In genomic region chr19:4305491-4306189, GRCm38 (mm10) we compare ENCODE assay signal across 8 mouse cellular contexts. TPM values are rescaled to one million over a fixed set of nuclear protein-coding genes. Genes with fewer than 3 reads are reported as not detected.
DNase-seq lines count a peak whose midpoint lies in the region; ATAC-seq lines count a peak whose summit lies in the region.

No protein-coding gene starts in this region.

- peak overlapping the region; percentile 97 for H3K9ac ChIP-seq in kidney, embryonic 16.5 days (replicated peaks; ENCODE audit: low read length)

- under 1% methylated on average over 53 of the region's 68 CpGs for WGBS in kidney, embryonic 16.5 days

- ATAC-seq in CD4-positive, CD25-positive, alpha-beta regulatory T cell, adult 4 months, result peak; percentile 11
- ATAC-seq in kidney, embryonic 16.5 days (ENCODE audit: low FRiP score, low TSS enrichment), result peak; percentile 50

- H3K27me3 ChIP-seq in kidney, embryonic 16.5 days (ENCODE audit: insufficient read depth, low read length), result no peaks in the 10 kb centered on the region

- H3K4me1 ChIP-seq in kidney, embryonic 16.5 days (ENCODE audit: insufficient read depth, low read length), result peaks cover 51% of the 10 kb centered on the region

- H3K9me3 ChIP-seq in kidney, embryonic 16.5 days (ENCODE audit: low read length), result no peaks in the 10 kb centered on the region

- no peaks in the 10 kb centered on the region for H3K36me3 ChIP-seq in kidney, embryonic 16.5 days (ENCODE audit: insufficient read depth, low read length)

- peak overlapping the region; percentile 98 for H3K4me3 ChIP-seq in kidney, embryonic 16.5 days (ENCODE audit: low read length)

- H3K27ac ChIP-seq in kidney, embryonic 16.5 days (ENCODE audit: low read length), result peak overlapping the region; percentile 85

- DNase-seq in R1 (ENCODE audit: low read depth, low spot score), result peak; percentile 61
- peak; percentile 59 to 64 for DNase-seq in cerebellum, postnatal 36 days
- DNase-seq in heart, adult 9 months (ENCODE audit: low spot score in 2 of 2), result peak; percentile 37 to 58
- peak; percentile 66 to 70 for DNase-seq in lung, postnatal 4 days
- DNase-seq in spleen, postnatal 4 days (ENCODE audit: low spot score in 2 of 2), result peak; percentile 60 to 85
- no peak for DNase-seq in urinary bladder, postnatal 10 days (ENCODE audit: low spot score)

- peak overlapping the region; percentile 77 for H3K4me2 ChIP-seq in kidney, embryonic 16.5 days (replicated peaks; ENCODE audit: low read depth, low read length)

RNA-seq across cellular contexts. Expression of gene Grk2, which starts 0.4 kb away (rescaled TPM):
- 100 to 1,000 TPM in 1 of 2 experiments, 10 to 100 TPM in 1; 93.7 to 101 TPM for polyA plus RNA-seq in CD4-positive, CD25-positive, alpha-beta regulatory T cell, adult 4 months (2017; shearing (Covaris generic))
- 15.9 and 20.0 TPM in 2 replicates for polyA plus RNA-seq in kidney, embryonic 16.5 days (2015; fragmentation: Nextera tagmentation; extraction: Ambion mirVana)

RNA-seq across cellular contexts. Expression of gene Ankrd13d, which starts 22.7 kb away (rescaled TPM):
- 1 to 10 TPM; 2.4 to 2.5 TPM for polyA plus RNA-seq in CD4-positive, CD25-positive, alpha-beta regulatory T cell, adult 4 months (2017; shearing (Covaris generic))
- polyA plus RNA-seq in kidney, embryonic 16.5 days (2015; fragmentation: Nextera tagmentation; extraction: Ambion mirVana), result 7.4 and 9.0 TPM in 2 replicates

RNA-seq across cellular contexts. Expression of gene Ssh3, which starts 36.7 kb away (rescaled TPM):
- 10 to 100 TPM in 1 of 2 experiments, 1 to 10 TPM in 1; 8.1 to 15.9 TPM for polyA plus RNA-seq in CD4-positive, CD25-positive, alpha-beta regulatory T cell, adult 4 months (2017; shearing (Covaris generic))
- 22.9 and 24.3 TPM in 2 replicates for polyA plus RNA-seq in kidney, embryonic 16.5 days (2015; fragmentation: Nextera tagmentation; extraction: Ambion mirVana)
